Mouse (Mus musculus): Measurements from ENCODE around the gene U2af1l4.

Gene U2af1l4

GRCm38 (mm10) chr7:30552102-30553020, 10.7 kb upstream of the U2af1l4 start, which contains the start of the genes Hspb6 and Proser3:
TSS of gene Hspb6 (plus strand) at chr7:30552178.
TSS of gene Proser3 (minus strand) at chr7:30552299.
- DNase-seq (ENCODE audit: low read depth), result peak; percentile 98

GRCm38 (mm10) chr7:30553021-30553589, 10.0 kb upstream of the U2af1l4 start:
- no peak for DNase-seq (ENCODE audit: low read depth)

- DNase-seq (ENCODE audit: low read depth), result no peak
Observed at GRCm38 (mm10) chr7:30553810-30554584, 9.1 kb upstream of the U2af1l4 start.

DNA sequence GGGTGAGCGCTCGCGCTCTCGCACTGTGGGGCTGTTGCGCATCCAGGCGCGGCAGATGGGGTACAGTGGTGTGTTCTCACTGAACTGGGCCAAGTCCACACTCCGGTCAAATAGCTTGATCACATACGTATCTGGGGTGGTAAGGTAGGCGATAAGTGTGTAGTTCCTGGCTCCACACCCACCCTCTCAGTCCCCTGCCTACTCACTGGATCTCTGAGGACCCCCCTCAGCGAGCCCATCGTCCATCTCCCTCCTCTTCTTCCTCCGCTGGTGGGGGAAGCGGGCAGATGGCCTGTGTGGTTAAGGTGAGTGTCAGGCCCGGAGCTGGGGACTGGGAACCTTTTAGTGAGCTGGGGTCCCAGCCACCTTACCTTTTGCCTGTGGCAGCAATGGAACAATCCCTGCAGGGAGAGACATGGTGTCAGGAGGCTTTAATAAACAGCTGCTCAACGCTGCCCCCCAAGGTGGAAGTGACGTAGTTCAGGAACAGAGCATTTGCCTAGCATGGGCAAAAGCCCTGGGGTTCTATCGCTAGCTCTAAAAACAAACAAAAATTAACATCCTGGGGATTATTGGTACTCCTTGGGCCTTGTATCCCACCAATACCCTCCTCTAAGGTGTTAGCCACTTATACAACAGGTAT, 6.1 kb upstream of the U2af1l4 start:
- peak; percentile 44 for DNase-seq (ENCODE audit: low read depth)

- no peak for DNase-seq (ENCODE audit: low read depth)
Observed at GRCm38 (mm10) chr7:30557901-30558514, 5.1 kb upstream of the U2af1l4 start.

DNA sequence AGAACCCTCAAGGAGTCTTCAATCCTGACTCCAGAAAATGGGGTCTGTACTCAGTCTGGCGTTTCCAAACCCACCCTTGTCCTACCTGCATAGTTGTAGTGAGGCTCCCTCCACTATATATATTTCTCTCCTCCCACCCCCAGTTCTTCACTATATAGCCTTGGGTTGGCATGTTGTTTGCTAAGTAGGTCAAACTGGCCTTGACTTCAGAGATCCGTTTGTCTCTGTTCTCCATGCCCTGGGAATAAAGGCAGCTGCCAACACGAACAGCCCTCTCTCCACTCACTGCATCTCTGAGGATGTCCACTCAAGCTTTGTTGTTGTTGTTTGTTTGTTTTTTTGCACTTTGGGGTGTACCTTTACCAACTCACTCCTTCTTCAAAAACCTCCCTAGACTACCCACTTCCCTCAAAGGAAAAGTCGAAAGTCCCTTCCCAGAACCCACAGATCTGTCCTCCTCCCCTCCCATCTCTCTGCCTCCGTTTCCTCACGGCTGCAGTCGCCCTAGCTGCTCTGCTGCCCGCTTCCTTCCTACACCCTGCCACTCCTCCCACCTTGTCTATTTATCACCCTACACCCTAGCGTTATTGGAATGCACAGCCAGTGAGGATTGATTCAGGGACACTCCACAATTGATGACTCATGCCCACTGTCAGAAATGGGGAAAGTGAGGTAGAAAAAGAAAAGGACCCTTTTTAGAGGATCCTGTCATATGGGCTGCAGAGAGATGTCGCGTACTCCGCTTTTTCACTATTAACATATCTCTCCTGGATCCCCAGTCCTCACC, 4.3 kb upstream of the U2af1l4 start:
- no peak for DNase-seq (ENCODE audit: low read depth)

- peak; percentile 91 for DNase-seq (ENCODE audit: low read depth)
Observed at GRCm38 (mm10) chr7:30559443-30559954, 3.6 kb upstream of the U2af1l4 start, which contains the start of gene Lin37. TSS of gene Lin37 (minus strand) at chr7:30559838.

- DNase-seq (ENCODE audit: low read depth), result peak; percentile 28
Observed at GRCm38 (mm10) chr7:30560296-30560695, 2.8 kb upstream of the U2af1l4 start.

GRCm38 (mm10) chr7:30562526-30563116, 480 bp upstream of the U2af1l4 start:
- peak; percentile 61 for DNase-seq (ENCODE audit: low read depth)

GRCm38 (mm10) chr7:30563906-30564280, 792 bp downstream of the U2af1l4 start:
- no peak for DNase-seq (ENCODE audit: low read depth)

DNA sequence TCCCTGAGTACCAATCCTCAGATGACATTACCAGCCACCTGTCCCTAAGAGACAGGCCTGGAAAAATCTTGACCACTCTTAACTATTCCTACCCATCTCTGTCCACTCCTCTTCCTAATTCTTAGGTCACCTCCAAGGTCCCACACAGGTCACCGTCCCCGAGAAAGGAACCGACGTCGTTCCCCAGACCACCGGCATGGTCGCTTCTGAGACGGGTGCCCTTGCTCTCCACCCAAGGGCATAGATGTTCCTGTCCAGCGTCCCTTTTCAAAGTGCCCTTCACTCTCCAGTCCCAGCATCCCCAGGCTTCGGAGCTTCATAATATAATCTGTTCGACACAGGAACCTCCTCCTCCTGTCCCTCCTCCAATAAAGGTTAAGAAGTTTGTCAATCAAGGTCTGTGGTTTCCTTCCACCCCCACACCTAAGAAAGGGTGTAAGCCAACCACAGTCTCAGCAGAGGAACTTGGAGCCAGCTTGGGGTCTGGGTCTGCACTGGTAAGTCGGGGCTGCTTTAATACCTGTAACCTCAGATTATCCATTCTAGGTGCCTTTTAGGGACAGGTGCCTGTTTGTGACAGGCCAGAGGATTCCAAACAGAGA, 2.0 kb downstream of the U2af1l4 start, which contains the start of gene Igflr1:
Gene Igflr1 (plus strand): TSS at position 458 of the 602 bp plus-strand sequence.
- DNase-seq (ENCODE audit: low read depth), result peak; percentile 55

DNA sequence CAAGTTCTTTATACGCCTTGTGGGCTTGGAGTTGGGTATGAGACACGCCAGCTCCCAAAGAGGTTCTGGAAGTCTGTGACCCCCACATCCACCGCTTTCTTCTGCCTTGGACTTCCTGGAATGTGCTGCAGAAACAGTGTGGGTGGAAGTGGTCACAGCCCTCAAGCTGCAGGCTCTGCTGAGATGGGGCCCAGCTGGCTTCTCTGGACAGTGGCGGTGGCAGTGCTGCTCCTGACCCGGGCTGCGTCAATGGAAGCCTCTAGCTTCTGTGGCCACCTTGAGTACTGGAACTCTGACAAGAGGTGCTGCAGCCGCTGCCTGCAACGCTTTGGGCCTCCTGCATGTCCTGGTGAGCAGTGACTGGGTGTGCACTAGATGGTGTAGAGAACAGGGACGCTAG, 2.9 kb downstream of the U2af1l4 start:
- DNase-seq (ENCODE audit: low read depth), result no peak

GRCm38 (mm10) chr7:30567555-30567954, 4.5 kb downstream of the U2af1l4 start:
- no peak for DNase-seq (ENCODE audit: low read depth)

DNA sequence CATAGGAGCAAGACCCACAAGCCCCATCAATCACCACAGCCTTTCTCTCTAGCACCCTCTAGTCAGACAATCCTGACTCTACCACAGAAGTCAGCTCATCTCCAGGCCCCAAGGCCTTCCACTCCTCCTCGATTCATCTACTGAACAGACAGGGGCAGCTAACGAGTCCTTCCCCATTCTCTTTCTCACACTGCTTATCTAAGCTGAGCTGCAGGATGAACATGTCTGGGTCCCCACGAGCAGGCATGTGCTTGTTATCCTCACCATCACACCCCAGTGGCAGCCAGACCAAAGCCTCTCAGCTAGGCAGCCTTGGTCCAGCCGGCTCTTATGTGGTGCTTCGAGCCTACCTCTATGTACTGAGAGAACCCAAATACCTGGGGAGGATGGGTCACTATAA, 9.3 kb downstream of the U2af1l4 start:
- DNase-seq (ENCODE audit: low read depth), result no peak

GRCm38 (mm10) chr7:30572969-30573368, 9.9 kb downstream of the U2af1l4 start:
- DNase-seq (ENCODE audit: low read depth), result no peak

DNA sequence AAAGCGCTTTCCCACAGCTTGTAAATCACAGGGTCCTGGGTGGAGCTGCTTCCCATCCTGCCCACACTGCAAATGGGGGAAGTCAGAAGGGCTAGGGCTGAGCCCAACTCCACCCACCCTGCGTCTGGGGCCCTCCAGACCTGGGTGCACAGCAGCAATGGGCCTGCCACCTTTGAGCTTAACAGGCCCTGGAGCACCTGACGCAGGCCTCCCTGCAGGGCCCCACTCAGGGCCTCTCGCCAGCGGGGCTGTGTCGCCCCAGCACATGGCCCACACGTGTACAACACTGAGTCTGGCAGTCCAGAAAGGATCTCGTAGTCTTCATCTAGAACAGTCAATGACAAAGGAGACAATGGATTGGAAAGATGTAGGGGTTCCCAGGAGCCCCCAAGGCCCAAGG, 16.8 kb downstream of the U2af1l4 start:
- no peak for DNase-seq (ENCODE audit: low read depth)

- DNase-seq (ENCODE audit: low read depth), result no peak
Observed at GRCm38 (mm10) chr7:30581547-30581946, 18.4 kb downstream of the U2af1l4 start.

DNA sequence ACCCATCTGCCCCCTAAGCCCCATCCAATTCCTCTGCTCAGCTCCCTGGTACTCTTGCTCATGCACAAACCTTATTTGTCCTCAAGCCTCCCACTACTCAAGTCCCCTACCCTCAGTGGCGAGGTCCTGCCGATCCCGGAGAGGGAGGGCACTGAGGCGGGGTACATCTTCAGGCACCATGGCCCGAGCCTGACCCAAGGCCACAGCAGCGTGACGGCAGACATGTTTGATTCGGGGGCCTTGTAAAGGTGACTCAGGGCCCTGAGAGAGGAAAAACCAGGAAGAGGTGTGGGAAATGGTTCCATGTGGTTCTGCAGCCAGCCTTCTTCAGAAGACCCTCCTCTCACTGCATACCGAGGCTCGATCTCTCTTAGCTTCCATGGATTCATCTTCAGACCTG, 21.2 kb downstream of the U2af1l4 start:
- DNase-seq (ENCODE audit: low read depth), result no peak

- no peak for DNase-seq (ENCODE audit: low read depth)
Observed at GRCm38 (mm10) chr7:30585170-30585569, 22.1 kb downstream of the U2af1l4 start.

Data from naive thymus-derived CD4-positive, alpha-beta T cell, adult 2 months (primary cell).